Mouse (Mus musculus) natural killer cell, adult 2 months (primary cell): ENCODE results near the gene Hfe2.

ENCODE experiments used
- DNase-seq, 2 experiments: peaks; one replicate each; pipeline ENCODE4 v3.0.0; 2022; ENCODE audit warnings: low spot score in 2 of 2

The Hfe2 gene

GRCm38 (mm10) chr3:96557694-96558093 is 32.7 kb downstream of the Hfe2 start, which contains the start of gene Txnip:
Gene Txnip (plus strand): TSS chr3:96557957.
- peak; percentile 99 to 100 for DNase-seq

GRCm38 (mm10) chr3:96558159-96558558 is 33.2 kb downstream of the Hfe2 start:
- DNase-seq, result no peak

GRCm38 (mm10) chr3:96558668-96559196 is 33.8 kb downstream of the Hfe2 start:
- no peak for DNase-seq

- peak in 1 of 2 experiments; percentile 46 for DNase-seq
Measured at GRCm38 (mm10) chr3:96559398-96559910, 34.5 kb downstream of the Hfe2 start.

GRCm38 (mm10) chr3:96559911-96560850 is 35.2 kb downstream of the Hfe2 start:
- DNase-seq, result no peak

- peak; percentile 36 to 43 for DNase-seq
Measured at GRCm38 (mm10) chr3:96560881-96561668, 36.1 kb downstream of the Hfe2 start.

- DNase-seq, result no peak
Measured at GRCm38 (mm10) chr3:96561946-96562681, 37.1 kb downstream of the Hfe2 start.

GRCm38 (mm10) chr3:96563267-96563666 is 38.3 kb downstream of the Hfe2 start:
- DNase-seq, result peak in 1 of 2 experiments; percentile 40

GRCm38 (mm10) chr3:96563911-96564632 is 39.1 kb downstream of the Hfe2 start:
- DNase-seq, result no peak

- DNase-seq, result peak in 1 of 2 experiments; percentile 67
Measured at GRCm38 (mm10) chr3:96564633-96565032, 39.7 kb downstream of the Hfe2 start.

GRCm38 (mm10) chr3:96565105-96565504 is 40.1 kb downstream of the Hfe2 start:
- no peak for DNase-seq

GRCm38 (mm10) chr3:96566661-96567450 is 41.9 kb downstream of the Hfe2 start:
- DNase-seq, result no peak

GRCm38 (mm10) chr3:96568605-96569004 is 43.6 kb downstream of the Hfe2 start:
- DNase-seq, result no peak

GRCm38 (mm10) chr3:96569506-96569905 is 44.5 kb downstream of the Hfe2 start:
- no peak for DNase-seq

GRCm38 (mm10) chr3:96569966-96570605 is 45.1 kb downstream of the Hfe2 start:
- no peak for DNase-seq

GRCm38 (mm10) chr3:96570643-96571042 is 45.7 kb downstream of the Hfe2 start:
- DNase-seq, result no peak

GRCm38 (mm10) chr3:96571336-96571735 is 46.4 kb downstream of the Hfe2 start:
- no peak for DNase-seq

GRCm38 (mm10) chr3:96571896-96572698 is 47.1 kb downstream of the Hfe2 start:
- no peak for DNase-seq
